Comparison of ENCODE assay signal across 29 mouse cellular contexts in genomic region chr9:75672769-75673168, GRCm38 (mm10). TPM values are rescaled to one million over a fixed set of nuclear protein-coding genes. Genes with fewer than 3 reads are reported as not detected.
DNase-seq lines count a peak whose midpoint lies in the region; ATAC-seq lines count a peak whose summit lies in the region.
"Had no signal": no experiment of that assay in that cellular context is flagged by ENCODE, and none has a peak within 500 bp of the region (broad histone marks: within the 10 kb centered on the region; RNA-seq: fewer than 3 reads in every experiment).

No protein-coding gene starts in this region.

- H3K27me3 ChIP-seq in hindbrain, embryonic 13.5 days, result no peaks in the 10 kb centered on the region
- no peaks in the 10 kb centered on the region for H3K27me3 ChIP-seq in hindbrain, embryonic 12.5 days
- H3K27me3 ChIP-seq in midbrain, embryonic 12.5 days, result no peaks in the 10 kb centered on the region
- no peaks in the 10 kb centered on the region for H3K27me3 ChIP-seq in midbrain, embryonic 11.5 days (ENCODE audit: control insufficient read depth, insufficient read depth, low read length)
- no peaks in the 10 kb centered on the region for H3K27me3 ChIP-seq in midbrain, embryonic 16.5 days (ENCODE audit: control insufficient read depth, insufficient read depth, low read depth, low read length)
- H3K27me3 ChIP-seq: embryonic facial prominence, embryonic 15.5 days; heart, embryonic 15.5 days; hindbrain, embryonic 15.5 days; limb, embryonic 12.5 days; liver, embryonic 15.5 days; neural tube, embryonic 13.5 days had no signal

- no peak overlapping the region for H3K4me2 ChIP-seq in hindbrain, embryonic 13.5 days
- H3K4me2 ChIP-seq in hindbrain, embryonic 12.5 days (replicated peaks), result no peak overlapping the region
- H3K4me2 ChIP-seq in midbrain, embryonic 12.5 days (replicated peaks), result no peak overlapping the region
- H3K4me2 ChIP-seq in midbrain, embryonic 11.5 days, result no peak overlapping the region
- H3K4me2 ChIP-seq in midbrain, embryonic 16.5 days (ENCODE audit: low read length), result no peak overlapping the region
- H3K4me2 ChIP-seq: embryonic facial prominence, embryonic 15.5 days; heart, embryonic 15.5 days; hindbrain, embryonic 15.5 days; limb, embryonic 12.5 days; liver, embryonic 15.5 days; lung, embryonic 14.5 days; neural tube, embryonic 13.5 days had no signal

- 69% methylated on average over 6 of the region's 6 CpGs for WGBS in hindbrain, embryonic 13.5 days
- 83% methylated on average over 6 of the region's 6 CpGs for WGBS in hindbrain, embryonic 12.5 days
- 43% methylated on average over 6 of the region's 6 CpGs for WGBS in midbrain, embryonic 12.5 days
- 44% methylated on average over 6 of the region's 6 CpGs for WGBS in midbrain, embryonic 11.5 days
- 36% methylated on average over 6 of the region's 6 CpGs for WGBS in midbrain, embryonic 16.5 days

- H3K9me3 ChIP-seq in hindbrain, embryonic 13.5 days, result no peaks in the 10 kb centered on the region
- no peaks in the 10 kb centered on the region for H3K9me3 ChIP-seq in hindbrain, embryonic 12.5 days (replicated peaks)
- no peaks in the 10 kb centered on the region for H3K9me3 ChIP-seq in midbrain, embryonic 12.5 days
- H3K9me3 ChIP-seq in midbrain, embryonic 11.5 days (ENCODE audit: control insufficient read depth, low read length), result no peaks in the 10 kb centered on the region
- no peaks in the 10 kb centered on the region for H3K9me3 ChIP-seq in midbrain, embryonic 16.5 days (replicated peaks; ENCODE audit: control insufficient read depth, low read length, poor library complexity, severe bottlenecking)
- H3K9me3 ChIP-seq: embryonic facial prominence, embryonic 15.5 days; heart, embryonic 10.5 days; heart, embryonic 15.5 days; hindbrain, embryonic 15.5 days; limb, embryonic 12.5 days; liver, embryonic 15.5 days; neural tube, embryonic 13.5 days had no signal

- no peak overlapping the region for H3K27ac ChIP-seq in hindbrain, embryonic 13.5 days
- no peak overlapping the region for H3K27ac ChIP-seq in hindbrain, embryonic 12.5 days
- no peak overlapping the region for H3K27ac ChIP-seq in midbrain, embryonic 12.5 days (replicated peaks)
- H3K27ac ChIP-seq in midbrain, embryonic 11.5 days (ENCODE audit: low read depth, low read length), result no peak overlapping the region
- H3K27ac ChIP-seq in midbrain, embryonic 16.5 days (ENCODE audit: low read length), result no peak overlapping the region
- H3K27ac ChIP-seq: embryonic facial prominence, embryonic 15.5 days; heart, embryonic 10.5 days; heart, embryonic 15.5 days; hindbrain, embryonic 15.5 days; kidney, postnatal 0 days; limb, embryonic 12.5 days; liver, embryonic 15.5 days; neural tube, embryonic 13.5 days had no signal

- H3K4me1 ChIP-seq in hindbrain, embryonic 13.5 days (replicated peaks), result no peaks in the 10 kb centered on the region
- H3K4me1 ChIP-seq in hindbrain, embryonic 12.5 days, result no peaks in the 10 kb centered on the region
- H3K4me1 ChIP-seq in midbrain, embryonic 12.5 days, result no peaks in the 10 kb centered on the region
- no peaks in the 10 kb centered on the region for H3K4me1 ChIP-seq in midbrain, embryonic 11.5 days (ENCODE audit: control insufficient read depth, insufficient read depth, low read length)
- H3K4me1 ChIP-seq in midbrain, embryonic 16.5 days (ENCODE audit: control insufficient read depth, insufficient read depth, low read length), result no peaks in the 10 kb centered on the region
- H3K4me1 ChIP-seq: embryonic facial prominence, embryonic 15.5 days; hindbrain, embryonic 15.5 days; limb, embryonic 12.5 days; liver, embryonic 15.5 days; neural tube, embryonic 13.5 days had no signal

- 0 out of 2 replicates have a peak, but pooled peaks have one; percentile 38 for ATAC-seq in hindbrain, embryonic 13.5 days (ENCODE audit: low FRiP score)
- no peak for ATAC-seq in hindbrain, embryonic 12.5 days (ENCODE audit: low FRiP score)
- ATAC-seq in midbrain, embryonic 12.5 days (ENCODE audit: low FRiP score, low read depth), result 0 out of 2 replicates have a peak, but pooled peaks have one; percentile 30
- no peak for ATAC-seq in midbrain, embryonic 11.5 days (ENCODE audit: low FRiP score)
- peak; percentile 44 for ATAC-seq in midbrain, embryonic 16.5 days
- ATAC-seq: intestine, embryonic 16.5 days had no signal

- H3K9ac ChIP-seq in hindbrain, embryonic 13.5 days, result no peak overlapping the region
- H3K9ac ChIP-seq in hindbrain, embryonic 12.5 days, result no peak overlapping the region
- H3K9ac ChIP-seq in midbrain, embryonic 12.5 days (replicated peaks), result no peak overlapping the region
- no peak overlapping the region for H3K9ac ChIP-seq in midbrain, embryonic 11.5 days (ENCODE audit: low read length)
- no peak overlapping the region for H3K9ac ChIP-seq in midbrain, embryonic 16.5 days (ENCODE audit: low read depth, low read length)
- H3K9ac ChIP-seq: embryonic facial prominence, embryonic 15.5 days; heart, embryonic 15.5 days; hindbrain, embryonic 15.5 days; limb, embryonic 12.5 days; liver, embryonic 15.5 days; lung, embryonic 14.5 days; neural tube, embryonic 13.5 days had no signal

- peaks cover 91% of the 10 kb centered on the region for H3K36me3 ChIP-seq in hindbrain, embryonic 13.5 days
- peaks cover 65% of the 10 kb centered on the region for H3K36me3 ChIP-seq in hindbrain, embryonic 12.5 days
- peaks cover 78% of the 10 kb centered on the region for H3K36me3 ChIP-seq in midbrain, embryonic 12.5 days
- peaks cover 10% of the 10 kb centered on the region; the same call in 1 of the 2 replicates for H3K36me3 ChIP-seq in midbrain, embryonic 11.5 days (ENCODE audit: control insufficient read depth, insufficient read depth, low read length)
- peaks cover 70% of the 10 kb centered on the region for H3K36me3 ChIP-seq in midbrain, embryonic 16.5 days (ENCODE audit: control insufficient read depth, insufficient read depth, low read length)
- H3K36me3 ChIP-seq: embryonic facial prominence, embryonic 15.5 days; heart, embryonic 10.5 days; heart, embryonic 15.5 days; limb, embryonic 12.5 days; liver, embryonic 15.5 days had no signal

- no peak overlapping the region for H3K4me3 ChIP-seq in hindbrain, embryonic 13.5 days
- no peak overlapping the region for H3K4me3 ChIP-seq in hindbrain, embryonic 12.5 days
- H3K4me3 ChIP-seq in midbrain, embryonic 12.5 days, result no peak overlapping the region
- no peak overlapping the region for H3K4me3 ChIP-seq in midbrain, embryonic 11.5 days (ENCODE audit: low read depth, low read length)
- H3K4me3 ChIP-seq in midbrain, embryonic 16.5 days (ENCODE audit: low read depth, low read length), result no peak overlapping the region
- H3K4me3 ChIP-seq: embryonic facial prominence, embryonic 15.5 days; heart, embryonic 10.5 days; heart, embryonic 15.5 days; hindbrain, embryonic 15.5 days; limb, embryonic 12.5 days; liver, embryonic 15.5 days; neural tube, embryonic 13.5 days had no signal

- DNase-seq in midbrain, embryonic 11.5 days (ENCODE audit: low spot score, missing footprints), result no peak
- DNase-seq in brain, adult 2 months (ENCODE audit: low read depth, low spot score), result peak; percentile 20
- no peak for DNase-seq in ovary, postnatal 14 days (ENCODE audit: low spot score)
- no peak for DNase-seq in T-cell, adult 2 months (ENCODE audit: low spot score)
- DNase-seq: adrenal gland, postnatal 14 days; B cell, adult 2 months; cerebellum, adult 18-20 months; cerebellum, postnatal 14 days; gastrocnemius, postnatal 10 days; kidney, adult 8-10 months; kidney, postnatal 4 days; layer of hippocampus, adult 9-11 months; lung, embryonic 14.5 days; lung, postnatal 14 days; thymus, postnatal 4 days had no signal

RNA-seq across cellular contexts. Expression of gene Scg3, which starts 11.1 kb away (rescaled TPM):
- polyA plus RNA-seq in hindbrain, embryonic 13.5 days (2015; fragmentation: Nextera tagmentation; extraction: Ambion mirVana), result 131 and 139 TPM in 2 replicates
- polyA plus RNA-seq in hindbrain, embryonic 12.5 days (2016; fragmentation: Nextera tagmentation; extraction: Ambion mirVana), result 84.0 and 94.2 TPM in 2 replicates
- polyA plus RNA-seq in midbrain, embryonic 12.5 days (2016; fragmentation: Nextera tagmentation; extraction: Ambion mirVana), result 85.0 and 93.0 TPM in 2 replicates
- 63.1 and 73.8 TPM in 2 replicates for polyA plus RNA-seq in midbrain, embryonic 11.5 days (2014; fragmentation: Nextera tagmentation; extraction: Ambion mirVana)
- 134 and 138 TPM in 2 replicates for polyA plus RNA-seq in midbrain, embryonic 16.5 days (2015; fragmentation: Nextera tagmentation; extraction: Ambion mirVana)
- polyA plus RNA-seq: liver, adult 2 months; liver, embryonic 15.5 days had no signal

RNA-seq across cellular contexts. Expression of gene Lysmd2, which starts 47.2 kb away (rescaled TPM):
- polyA plus RNA-seq in hindbrain, embryonic 13.5 days (2015; fragmentation: Nextera tagmentation; extraction: Ambion mirVana), result 24.8 and 26.2 TPM in 2 replicates
- 21.2 and 24.2 TPM in 2 replicates for polyA plus RNA-seq in hindbrain, embryonic 12.5 days (2016; fragmentation: Nextera tagmentation; extraction: Ambion mirVana)
- polyA plus RNA-seq in midbrain, embryonic 12.5 days (2016; fragmentation: Nextera tagmentation; extraction: Ambion mirVana), result 12.9 and 14.5 TPM in 2 replicates
- 12.1 and 14.8 TPM in 2 replicates for polyA plus RNA-seq in midbrain, embryonic 11.5 days (2014; fragmentation: Nextera tagmentation; extraction: Ambion mirVana)
- 31.7 and 33.9 TPM in 2 replicates for polyA plus RNA-seq in midbrain, embryonic 16.5 days (2015; fragmentation: Nextera tagmentation; extraction: Ambion mirVana)

Comparison
In these comparisons a context has a peak if more than half of its experiments do, and no peak if none do; other contexts are left out.
1. ATAC-seq: peak in hindbrain, embryonic 13.5 days (single experiment), midbrain, embryonic 12.5 days (single experiment) and midbrain, embryonic 16.5 days (single experiment); none in hindbrain, embryonic 12.5 days (single experiment) and midbrain, embryonic 11.5 days (single experiment).